Mouse (Mus musculus): ENCODE measurements around the gene Nkain1. TPM values are rescaled to one million over a fixed set of nuclear protein-coding genes. Genes with fewer than 3 reads are reported as not detected.
A peak's percentile ranks its signal among the peaks of the same experiment; 100 is the strongest.

Gene Nkain1
- polyA plus RNA-seq, 1 experiment = 3.3 TPM

- H3K27ac ChIP-seq (ENCODE audit: insufficient read depth, low read depth, low read length) = no peak overlapping the region
These were observed 10.7 kb downstream of the Nkain1 start for GRCm38 (mm10) chr4:130563260-130563756.

GRCm38 (mm10) chr4:130560576-130561310 lies 13.2 kb downstream of the Nkain1 start:
- Histone ChIP-seq H3K36me3 (ENCODE audit: control insufficient read depth, insufficient read depth, low read length) (no peaks in the 10 kb centered on the region), H3K4me1 (ENCODE audit: control insufficient read depth, insufficient read depth, insufficient read length, low read length) (peaks cover 28% of the 10 kb centered on the region), H3K27me3 (ENCODE audit: control insufficient read depth, insufficient read depth, low read length) (no peaks in the 10 kb centered on the region), H3K4me3 (ENCODE audit: low read depth, low read length) (no peak overlapping the region), H3K27ac (ENCODE audit: insufficient read depth, low read depth, low read length) (peak overlapping the region; percentile 88)
- 11% methylated on average over 11 of the region's 11 CpGs for WGBS
- no peak for TF ChIP-seq POLR2A (IDR thresholded peaks at IDR 0.05; ENCODE audit: low read depth, low read length)
- TF ChIP-seq CTCF (IDR thresholded peaks at IDR 0.05; ENCODE audit: extremely low read depth, insufficient read length, insufficient replicate concordance, low read depth, low read length) = no peak

More at GRCm38 (mm10) chr4:130563260-130563756, 10.7 kb downstream of the Nkain1 start:
- no peaks in the 10 kb centered on the region for H3K36me3 ChIP-seq (ENCODE audit: control insufficient read depth, insufficient read depth, low read length)
- TF ChIP-seq POLR2A (IDR thresholded peaks at IDR 0.05; ENCODE audit: low read depth, low read length) = no peak
- no peak for TF ChIP-seq CTCF (IDR thresholded peaks at IDR 0.05; ENCODE audit: extremely low read depth, insufficient read length, insufficient replicate concordance, low read depth, low read length)
- 90% methylated on average over 9 of the region's 9 CpGs for WGBS
- peaks cover 28% of the 10 kb centered on the region for H3K4me1 ChIP-seq (ENCODE audit: control insufficient read depth, insufficient read depth, insufficient read length, low read length)
- H3K4me3 ChIP-seq (ENCODE audit: low read depth, low read length) = no peak overlapping the region
- no peaks in the 10 kb centered on the region for H3K27me3 ChIP-seq (ENCODE audit: control insufficient read depth, insufficient read depth, low read length)

- Histone ChIP-seq H3K27ac (ENCODE audit: insufficient read depth, low read depth, low read length) (no peak overlapping the region), H3K4me1 (ENCODE audit: control insufficient read depth, insufficient read depth, insufficient read length, low read length) (peaks cover 37% of the 10 kb centered on the region), H3K36me3 (ENCODE audit: control insufficient read depth, insufficient read depth, low read length) (no peaks in the 10 kb centered on the region), H3K4me3 (ENCODE audit: low read depth, low read length) (no peak overlapping the region), H3K27me3 (ENCODE audit: control insufficient read depth, insufficient read depth, low read length) (no peaks in the 10 kb centered on the region)
- 75% methylated on average over 3 of the region's 3 CpGs for WGBS
- TF ChIP-seq CTCF (IDR thresholded peaks at IDR 0.05; ENCODE audit: extremely low read depth, insufficient read length, insufficient replicate concordance, low read depth, low read length) (no peak), POLR2A (IDR thresholded peaks at IDR 0.05; ENCODE audit: low read depth, low read length) (no peak)
These were observed 14.8 kb downstream of the Nkain1 start for GRCm38 (mm10) chr4:130559220-130559619.

GRCm38 (mm10) chr4:130557852-130558251 lies 16.1 kb downstream of the Nkain1 start:
- 86% methylated on average over 12 of the region's 12 CpGs for WGBS
- H3K4me3 ChIP-seq (ENCODE audit: low read depth, low read length) = no peak overlapping the region
- H3K27me3 ChIP-seq (ENCODE audit: control insufficient read depth, insufficient read depth, low read length) = no peaks in the 10 kb centered on the region
- TF ChIP-seq CTCF (IDR thresholded peaks at IDR 0.05; ENCODE audit: extremely low read depth, insufficient read length, insufficient replicate concordance, low read depth, low read length) = no peak
- TF ChIP-seq POLR2A (IDR thresholded peaks at IDR 0.05; ENCODE audit: low read depth, low read length) = no peak
- H3K27ac ChIP-seq (ENCODE audit: insufficient read depth, low read depth, low read length) = no peak overlapping the region
- H3K36me3 ChIP-seq (ENCODE audit: control insufficient read depth, insufficient read depth, low read length) = no peaks in the 10 kb centered on the region
- peaks cover 41% of the 10 kb centered on the region for H3K4me1 ChIP-seq (ENCODE audit: control insufficient read depth, insufficient read depth, insufficient read length, low read length)

GRCm38 (mm10) chr4:130556992-130557391 lies 17.0 kb downstream of the Nkain1 start:
- TF ChIP-seq POLR2A (IDR thresholded peaks at IDR 0.05; ENCODE audit: low read depth, low read length) = no peak
- TF ChIP-seq CTCF (IDR thresholded peaks at IDR 0.05; ENCODE audit: extremely low read depth, insufficient read length, insufficient replicate concordance, low read depth, low read length) = no peak
- Histone ChIP-seq H3K36me3 (ENCODE audit: control insufficient read depth, insufficient read depth, low read length) (no peaks in the 10 kb centered on the region), H3K27me3 (ENCODE audit: control insufficient read depth, insufficient read depth, low read length) (no peaks in the 10 kb centered on the region), H3K4me1 (ENCODE audit: control insufficient read depth, insufficient read depth, insufficient read length, low read length) (peaks cover 44% of the 10 kb centered on the region), H3K27ac (ENCODE audit: insufficient read depth, low read depth, low read length) (no peak overlapping the region), H3K4me3 (ENCODE audit: low read depth, low read length) (no peak overlapping the region)
- WGBS = 82% methylated on average over 1 of the region's 1 CpGs

DNA sequence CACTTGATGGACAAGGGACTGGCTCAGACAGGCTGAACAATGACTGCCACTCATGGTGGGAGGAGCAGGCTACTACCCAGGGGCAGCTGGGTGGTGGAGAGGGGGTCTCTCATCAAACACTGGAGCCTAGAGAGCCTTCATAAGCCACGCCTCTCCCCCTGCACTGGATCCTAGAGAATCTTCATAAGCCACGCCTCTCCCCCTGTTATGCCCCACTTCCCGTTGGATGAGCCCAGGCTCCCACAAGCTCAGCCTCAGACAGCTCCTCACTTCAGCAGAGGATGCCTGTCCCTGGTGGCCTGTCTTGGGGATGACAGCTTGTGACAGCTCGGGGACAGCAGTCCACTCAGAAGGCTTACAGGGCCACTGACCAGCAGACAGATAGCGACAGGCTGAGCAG lies 17.7 kb downstream of the Nkain1 start:
- Histone ChIP-seq H3K27me3 (ENCODE audit: control insufficient read depth, insufficient read depth, low read length) (no peaks in the 10 kb centered on the region), H3K36me3 (ENCODE audit: control insufficient read depth, insufficient read depth, low read length) (no peaks in the 10 kb centered on the region), H3K4me3 (ENCODE audit: low read depth, low read length) (no peak overlapping the region), H3K4me1 (ENCODE audit: control insufficient read depth, insufficient read depth, insufficient read length, low read length) (peaks cover 38% of the 10 kb centered on the region), H3K27ac (ENCODE audit: insufficient read depth, low read depth, low read length) (no peak overlapping the region)
- TF ChIP-seq POLR2A (IDR thresholded peaks at IDR 0.05; ENCODE audit: low read depth, low read length) (no peak), CTCF (IDR thresholded peaks at IDR 0.05; ENCODE audit: extremely low read depth, insufficient read length, insufficient replicate concordance, low read depth, low read length) (no peak)
- WGBS = 75% methylated on average over 5 of the region's 5 CpGs

DNA sequence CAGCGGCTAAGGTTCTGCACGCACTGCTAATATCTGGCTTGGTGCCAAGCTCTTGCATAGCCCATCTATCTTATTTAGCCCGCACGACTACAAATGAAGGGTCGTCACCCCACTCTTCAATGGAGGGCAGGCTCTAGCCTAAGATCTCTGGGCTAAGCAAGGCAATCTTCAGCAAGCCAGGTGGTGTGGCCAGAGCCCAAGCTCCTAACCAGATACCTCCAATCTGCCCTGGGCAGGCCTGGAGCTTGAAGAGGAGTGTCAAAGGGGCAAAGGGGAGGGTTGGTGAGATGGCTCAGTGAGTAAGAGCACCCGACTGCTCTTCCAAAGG lies 20.9 kb downstream of the Nkain1 start:
- Histone ChIP-seq H3K27ac (ENCODE audit: insufficient read depth, low read depth, low read length) (no peak overlapping the region), H3K4me1 (ENCODE audit: control insufficient read depth, insufficient read depth, insufficient read length, low read length) (peaks cover 19% of the 10 kb centered on the region), H3K4me3 (ENCODE audit: low read depth, low read length) (no peak overlapping the region), H3K27me3 (ENCODE audit: control insufficient read depth, insufficient read depth, low read length) (no peaks in the 10 kb centered on the region), H3K36me3 (ENCODE audit: control insufficient read depth, insufficient read depth, low read length) (no peaks in the 10 kb centered on the region)
- no peak for TF ChIP-seq POLR2A (IDR thresholded peaks at IDR 0.05; ENCODE audit: low read depth, low read length)
- no peak for TF ChIP-seq CTCF (IDR thresholded peaks at IDR 0.05; ENCODE audit: extremely low read depth, insufficient read length, insufficient replicate concordance, low read depth, low read length)
- WGBS = 20% methylated on average over 6 of the region's 6 CpGs
